Mouse (Mus musculus) large intestine, adult 2 months (tissue): Measurements from ENCODE around the gene Slc38a3. TPM values are rescaled to one million over a fixed set of nuclear protein-coding genes. Genes with fewer than 3 reads are reported as not detected.

Source experiments
- DNase-seq: peaks from one replicate; pipeline ENCODE4 v3.0.0-alpha.2; 2012; ENCODE audit warnings: low read depth, low spot score
- WGBS: fragments of 180-500 bp; shearing (Covaris S2); methylation state at CpG from one replicate; pipeline ENCODE4 v1.1.7; 2018; 5-methylcytosine and 5-hydroxymethylcytosine counted together
- polyA plus RNA-seq: library from polyadenylated mRNA; depleted of rRNA; stranded (reverse); fragments of >200 nt; gene quantifications from 2 replicates; pipeline ENCODE4 v1.2.3, GENCODE M21; 2012

Gene Slc38a3
- polyA plus RNA-seq, 1 experiment, result 1.5 TPM

- DNase-seq, result no peak
- WGBS, result 79% methylated on average over 5 of the region's 5 CpGs
Observed at GRCm38 (mm10) chr9:107670259-107670658, 929 bp upstream of the Slc38a3 start.

GRCm38 (mm10) chr9:107668916-107669315, 414 bp downstream of the Slc38a3 start:
- WGBS, result 50% methylated on average over 3 of the region's 3 CpGs
- DNase-seq, result no peak

- 60% methylated on average over 8 of the region's 8 CpGs for WGBS
Observed at GRCm38 (mm10) chr9:107668011-107668410, 1.3 kb downstream of the Slc38a3 start.

GRCm38 (mm10) chr9:107667219-107667618, 2.1 kb downstream of the Slc38a3 start:
- WGBS, result 3% methylated on average over 24 of the region's 24 CpGs
- DNase-seq, result no peak

More at GRCm38 (mm10) chr9:107668011-107668410, 1.3 kb downstream of the Slc38a3 start:
- no peak for DNase-seq

GRCm38 (mm10) chr9:107666751-107667205, 2.6 kb downstream of the Slc38a3 start:
- DNase-seq, result no peak
- WGBS, result 2% methylated on average over 30 of the region's 30 CpGs

- DNase-seq, result no peak
- WGBS, result 78% methylated on average over 7 of the region's 7 CpGs
Observed at GRCm38 (mm10) chr9:107665308-107665707, 4.0 kb downstream of the Slc38a3 start.

GRCm38 (mm10) chr9:107663525-107663924, 5.8 kb downstream of the Slc38a3 start:
- DNase-seq, result no peak
- 75% methylated on average over 9 of the region's 9 CpGs for WGBS

GRCm38 (mm10) chr9:107662342-107662741, 7.0 kb downstream of the Slc38a3 start:
- DNase-seq, result no peak
- WGBS, result 80% methylated on average over 8 of the region's 8 CpGs

GRCm38 (mm10) chr9:107660777-107661176, 8.6 kb downstream of the Slc38a3 start:
- WGBS, result 66% methylated on average over 3 of the region's 3 CpGs
- no peak for DNase-seq

GRCm38 (mm10) chr9:107659961-107660360, 9.4 kb downstream of the Slc38a3 start:
- 69% methylated on average over 3 of the region's 3 CpGs for WGBS
- DNase-seq, result no peak

- DNase-seq, result no peak
- 52% methylated on average over 10 of the region's 10 CpGs for whole genome bisulfite sequencing
Observed at GRCm38 (mm10) chr9:107659551-107659950, 9.8 kb downstream of the Slc38a3 start.

GRCm38 (mm10) chr9:107658096-107658495, 11.2 kb downstream of the Slc38a3 start:
- WGBS, result 89% methylated on average over 6 of the region's 6 CpGs
- DNase-seq, result no peak

- WGBS, result 91% methylated on average over 5 of the region's 5 CpGs
Observed at GRCm38 (mm10) chr9:107657144-107657543, 12.2 kb downstream of the Slc38a3 start.

GRCm38 (mm10) chr9:107654585-107654984, 14.7 kb downstream of the Slc38a3 start:
- 38% methylated on average over 4 of the region's 4 CpGs for WGBS
- no peak for DNase-seq

More at GRCm38 (mm10) chr9:107657144-107657543, 12.2 kb downstream of the Slc38a3 start:
- DNase-seq, result no peak

- no peak for DNase-seq
- WGBS, result 40% methylated on average over 2 of the region's 2 CpGs
Observed at GRCm38 (mm10) chr9:107653474-107653873, 15.9 kb downstream of the Slc38a3 start.

GRCm38 (mm10) chr9:107650708-107651481, 18.4 kb downstream of the Slc38a3 start:
- no peak for DNase-seq
- 63% methylated on average over 12 of the region's 12 CpGs for WGBS

- WGBS, result 74% methylated on average over 7 of the region's 7 CpGs
- no peak for DNase-seq
Observed at GRCm38 (mm10) chr9:107650225-107650624, 19.1 kb downstream of the Slc38a3 start.

GRCm38 (mm10) chr9:107648767-107649166, 20.6 kb downstream of the Slc38a3 start:
- no peak for DNase-seq
- WGBS, result 45% methylated on average over 3 of the region's 3 CpGs

GRCm38 (mm10) chr9:107646975-107647374, 22.4 kb downstream of the Slc38a3 start:
- no peak for DNase-seq
- 74% methylated on average over 6 of the region's 6 CpGs for WGBS

- 17% methylated on average over 5 of the region's 5 CpGs for WGBS
- DNase-seq, result no peak
Observed at GRCm38 (mm10) chr9:107645577-107645976, 23.8 kb downstream of the Slc38a3 start.

GRCm38 (mm10) chr9:107645153-107645510, 24.2 kb downstream of the Slc38a3 start:
- WGBS, result 32% methylated on average over 7 of the region's 7 CpGs
- no peak for DNase-seq
